Mouse (Mus musculus) heart, embryonic 16.5 days (tissue): ENCODE results near the gene Csnk1d. TPM values are rescaled to one million over a fixed set of nuclear protein-coding genes. Genes with fewer than 3 reads are reported as not detected.

Source experiments
- ATAC-seq: fragments of 200-750 bp; cut with Nextera tagmentation; replicated peaks from 2 replicates; pipeline ENCODE4 v1.8.0; 2017; ENCODE audit warnings: moderate number of reproducible peaks; ENCODE audit not compliant: insufficient read depth, low FRiP score; ENCODE audit errors: extremely low read depth
- H3K27ac ChIP-seq: fragments of 300-500 bp; sonication (generic); 2 replicates; pipeline ENCODE4 v1.5.1; 2014; ENCODE audit warnings: mild to moderate bottlenecking, low read length, control low read depth, moderate library complexity
- H3K27me3 ChIP-seq: fragments of 300-500 bp; sonication (generic); 2 replicates; pipeline ENCODE4 v1.6.1; 2014; ENCODE audit warnings: low read length, mixed read lengths; ENCODE audit not compliant: control insufficient read depth, insufficient read depth
- H3K36me3 ChIP-seq: fragments of 300-500 bp; sonication (generic); 2 replicates; pipeline ENCODE4 v1.6.1; 2014; ENCODE audit not compliant: control insufficient read depth, insufficient read depth
- H3K4me1 ChIP-seq: fragments of 300-500 bp; sonication (generic); 2 replicates; pipeline ENCODE4 v1.6.1; 2014; ENCODE audit warnings: low read length, mixed read lengths; ENCODE audit not compliant: control insufficient read depth, insufficient read depth
- H3K4me2 ChIP-seq: fragments of 300-500 bp; sonication (generic); 2 replicates; pipeline ENCODE4 v1.6.1; 2014; ENCODE audit warnings: low read depth, mild to moderate bottlenecking, control low read depth, low read length
- H3K4me3 ChIP-seq: fragments of 300-500 bp; sonication (generic); 2 replicates; pipeline ENCODE4 v1.5.1; 2014; ENCODE audit warnings: mild to moderate bottlenecking, control low read depth, low read length
- H3K9ac ChIP-seq: fragments of 300-500 bp; sonication (generic); 2 replicates; pipeline ENCODE4 v1.6.1; 2014; ENCODE audit warnings: low read length, control low read depth
- H3K9me3 ChIP-seq: fragments of 300-500 bp; sonication (generic); replicated peaks from 2 replicates; pipeline ENCODE4 v1.6.1; 2016; ENCODE audit warnings: low read length; ENCODE audit not compliant: control insufficient read depth
- WGBS: fragments of 180-500 bp; shearing (Covaris S2); extraction: QIAGEN DNeasy Blood & Tissue Kit; methylation state at CpG from one replicate; pipeline ENCODE4 v1.1.7; 2014; 5-methylcytosine and 5-hydroxymethylcytosine counted together
- polyA plus RNA-seq: library from polyadenylated mRNA; unstranded; fragments of >200 nt; fragmentation: Nextera tagmentation; extraction: Ambion mirVana; gene quantifications from 2 replicates; pipeline ENCODE4 v1.2.1, GENCODE M21; 2015

Csnk1d gene
- polyA plus RNA-seq, 1 experiment from 2014 or later, result 68.8 TPM

- Histone ChIP-seq H3K27ac (no peak overlapping the region), H3K9ac (no peak overlapping the region), H3K4me3 (no peak overlapping the region), H3K9me3 (no peaks in the 10 kb centered on the region), H3K36me3 (peaks cover 59% of the 10 kb centered on the region), H3K4me2 (no peak overlapping the region), H3K27me3 (no peaks in the 10 kb centered on the region), H3K4me1 (peaks cover 55% of the 10 kb centered on the region)
- no peak for ATAC-seq
- WGBS, result 88% methylated on average over 13 of the region's 13 CpGs
Observed at GRCm38 (mm10) chr11:120962050-120962771, 28.9 kb downstream of the Csnk1d start.

GRCm38 (mm10) chr11:120961594-120961993, 29.5 kb downstream of the Csnk1d start:
- no peak overlapping the region for H3K4me3 ChIP-seq
- H3K9me3 ChIP-seq, result no peaks in the 10 kb centered on the region
- no peak for ATAC-seq
- H3K36me3 ChIP-seq, result peaks cover 61% of the 10 kb centered on the region
- no peak overlapping the region for H3K27ac ChIP-seq
- 79% methylated on average over 7 of the region's 7 CpGs for WGBS
- no peak overlapping the region for H3K9ac ChIP-seq
- H3K27me3 ChIP-seq, result no peaks in the 10 kb centered on the region
- H3K4me1 ChIP-seq, result peaks cover 59% of the 10 kb centered on the region
- no peak overlapping the region for H3K4me2 ChIP-seq

- peaks cover 56% of the 10 kb centered on the region for H3K4me1 ChIP-seq
- H3K4me2 ChIP-seq, result no peak overlapping the region
- peaks cover 60% of the 10 kb centered on the region for H3K36me3 ChIP-seq
- no peak overlapping the region for H3K27ac ChIP-seq
- ATAC-seq, result no peak
- H3K9me3 ChIP-seq, result no peaks in the 10 kb centered on the region
- no peaks in the 10 kb centered on the region for H3K27me3 ChIP-seq
- 50% methylated on average over 1 of the region's 1 CpGs for WGBS
- no peak overlapping the region for H3K4me3 ChIP-seq
- H3K9ac ChIP-seq, result no peak overlapping the region
Observed at GRCm38 (mm10) chr11:120960248-120960647, 30.9 kb downstream of the Csnk1d start.

GRCm38 (mm10) chr11:120959564-120959963, 31.6 kb downstream of the Csnk1d start:
- Histone ChIP-seq H3K4me2 (no peak overlapping the region), H3K4me3 (no peak overlapping the region), H3K27ac (no peak overlapping the region; the same call in 1 of the 2 replicates), H3K27me3 (no peaks in the 10 kb centered on the region), H3K4me1 (peaks cover 51% of the 10 kb centered on the region), H3K9ac (no peak overlapping the region), H3K9me3 (no peaks in the 10 kb centered on the region), H3K36me3 (peaks cover 54% of the 10 kb centered on the region)
- ATAC-seq, result no peak
- WGBS, result 50% methylated on average over 3 of the region's 3 CpGs

GRCm38 (mm10) chr11:120959066-120959465, 32.1 kb downstream of the Csnk1d start:
- H3K4me2 ChIP-seq, result no peak overlapping the region
- H3K9me3 ChIP-seq, result no peaks in the 10 kb centered on the region
- peak; percentile 56 for ATAC-seq
- 82% methylated on average over 18 of the region's 18 CpGs for WGBS
- peak overlapping the region; percentile 76 for H3K27ac ChIP-seq
- no peak overlapping the region for H3K4me3 ChIP-seq
- H3K27me3 ChIP-seq, result no peaks in the 10 kb centered on the region
- H3K9ac ChIP-seq, result peak overlapping the region; percentile 31; the same call in 1 of the 2 replicates
- peaks cover 47% of the 10 kb centered on the region for H3K4me1 ChIP-seq
- peaks cover 49% of the 10 kb centered on the region for H3K36me3 ChIP-seq

GRCm38 (mm10) chr11:120957731-120958257, 33.3 kb downstream of the Csnk1d start:
- Histone ChIP-seq H3K9ac (no peak overlapping the region), H3K4me3 (no peak overlapping the region), H3K4me2 (no peak overlapping the region), H3K36me3 (peaks cover 37% of the 10 kb centered on the region), H3K27ac (peak overlapping the region; percentile 27), H3K27me3 (no peaks in the 10 kb centered on the region), H3K9me3 (no peaks in the 10 kb centered on the region), H3K4me1 (peaks cover 43% of the 10 kb centered on the region)
- 54% methylated on average over 15 of the region's 15 CpGs for WGBS
- no peak for ATAC-seq

GRCm38 (mm10) chr11:120957052-120957451, 34.1 kb downstream of the Csnk1d start:
- peaks cover 48% of the 10 kb centered on the region for H3K4me1 ChIP-seq
- 28% methylated on average over 8 of the region's 8 CpGs for WGBS

GRCm38 (mm10) chr11:120955701-120956100, 35.4 kb downstream of the Csnk1d start:
- H3K27ac ChIP-seq, result no peak overlapping the region

More at GRCm38 (mm10) chr11:120957052-120957451, 34.1 kb downstream of the Csnk1d start:
- ATAC-seq, result no peak
- H3K9me3 ChIP-seq, result no peaks in the 10 kb centered on the region
- no peak overlapping the region; the same call in none of the 2 replicates for H3K27ac ChIP-seq
- no peak overlapping the region for H3K9ac ChIP-seq
- H3K4me3 ChIP-seq, result no peak overlapping the region
- no peak overlapping the region for H3K4me2 ChIP-seq
- peaks cover 29% of the 10 kb centered on the region for H3K36me3 ChIP-seq
- H3K27me3 ChIP-seq, result no peaks in the 10 kb centered on the region

GRCm38 (mm10) chr11:120954936-120955335, 36.2 kb downstream of the Csnk1d start:
- Histone ChIP-seq H3K9ac (no peak overlapping the region), H3K4me1 (peaks cover 63% of the 10 kb centered on the region), H3K27ac (no peak overlapping the region), H3K27me3 (no peaks in the 10 kb centered on the region), H3K9me3 (no peaks in the 10 kb centered on the region), H3K4me2 (no peak overlapping the region), H3K36me3 (peaks cover 22% of the 10 kb centered on the region), H3K4me3 (no peak overlapping the region)
- WGBS, result 67% methylated on average over 5 of the region's 5 CpGs
- no peak for ATAC-seq

More at GRCm38 (mm10) chr11:120955701-120956100, 35.4 kb downstream of the Csnk1d start:
- Histone ChIP-seq H3K4me3 (no peak overlapping the region), H3K27me3 (no peaks in the 10 kb centered on the region), H3K9me3 (no peaks in the 10 kb centered on the region), H3K4me1 (peaks cover 58% of the 10 kb centered on the region), H3K4me2 (no peak overlapping the region), H3K9ac (no peak overlapping the region), H3K36me3 (peaks cover 22% of the 10 kb centered on the region)
- no peak for ATAC-seq
- WGBS, result 87% methylated on average over 8 of the region's 8 CpGs
